21 mouse cellular contexts compared by ENCODE assay signal in the genomic region with DNA sequence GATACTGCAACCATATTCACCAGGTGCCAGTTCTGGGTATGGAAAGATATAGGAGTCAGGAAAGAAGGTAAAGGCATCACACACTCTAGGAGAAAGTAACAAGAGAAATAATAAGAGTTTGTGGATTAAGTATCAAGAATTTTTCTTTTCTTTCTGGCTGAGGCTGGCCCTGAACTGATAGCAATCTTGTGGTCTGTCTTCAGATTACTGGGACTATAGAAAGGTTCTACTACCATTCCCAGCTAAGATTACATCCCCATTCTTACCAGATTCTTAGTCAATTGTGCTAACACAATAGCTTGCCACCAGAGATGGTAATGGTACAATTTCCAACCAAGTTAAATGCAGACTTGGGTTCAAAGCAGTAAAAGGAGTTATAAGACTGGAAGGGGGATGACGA.
"Had no signal": no experiment of that assay in that cellular context is flagged by ENCODE, and none has a peak within 500 bp of the region (broad histone marks: within the 10 kb centered on the region; RNA-seq: fewer than 3 reads in every experiment).

No protein-coding gene starts in this region.

- DNase-seq: layer of hippocampus, adult 9-11 months; liver; lung, adult 18-20 months; lung, postnatal 14 days; retina, postnatal 1 day; right cerebral cortex, postnatal 25 days; spleen, adult 18-20 months; thymus, adult 18-20 months; thymus, postnatal 36 days had no signal

- ATAC-seq: liver, embryonic 12.5 days; midbrain, embryonic 16.5 days had no signal

- H3K9me3 ChIP-seq: limb, embryonic 10.5 days; limb, embryonic 13.5 days; liver, embryonic 12.5 days; liver, embryonic 15.5 days; lung, embryonic 15.5 days; midbrain, embryonic 12.5 days; neural tube, embryonic 13.5 days had no signal

- H3K4me2 ChIP-seq: limb, embryonic 13.5 days; liver, embryonic 12.5 days; liver, embryonic 15.5 days; lung, embryonic 15.5 days; midbrain, embryonic 12.5 days; neural tube, embryonic 13.5 days had no signal

- H3K4me1 ChIP-seq: limb, embryonic 10.5 days had no signal

- H3K36me3 ChIP-seq: midbrain, embryonic 12.5 days had no signal

- H3K9ac ChIP-seq: limb, embryonic 13.5 days; liver, embryonic 12.5 days; liver, embryonic 15.5 days; lung, embryonic 15.5 days; midbrain, embryonic 12.5 days; neural tube, embryonic 13.5 days had no signal

- H3K27me3 ChIP-seq: limb, embryonic 13.5 days; liver, embryonic 12.5 days; liver, embryonic 15.5 days; lung, embryonic 15.5 days; midbrain, embryonic 12.5 days; neural tube, embryonic 13.5 days had no signal

- H3K27ac ChIP-seq: kidney, postnatal 0 days; limb, embryonic 10.5 days; limb, embryonic 13.5 days; lung, embryonic 15.5 days; macrophage; midbrain, embryonic 12.5 days; neural tube, embryonic 13.5 days had no signal

- H3K4me3 ChIP-seq: layer of hippocampus, adult 2 months; limb, embryonic 10.5 days; limb, embryonic 13.5 days; liver, embryonic 12.5 days; liver, embryonic 15.5 days; lung, embryonic 15.5 days; midbrain, embryonic 12.5 days; myocyte; neural tube, embryonic 13.5 days had no signal
